Mouse (Mus musculus): ENCODE measurements around the gene Lamc2. TPM values are rescaled to one million over a fixed set of nuclear protein-coding genes. Genes with fewer than 3 reads are reported as not detected.

Gene Lamc2
- polyA plus RNA-seq, 1 experiment from 2014 or later: 1.3 TPM

- 35% methylated on average over 9 of the region's 9 CpGs for WGBS
- ATAC-seq (ENCODE audit: low FRiP score, low TSS enrichment) (no peak), DNase-seq (peak; percentile 67)
- no peaks in the 10 kb centered on the region for H3K27me3 ChIP-seq (ENCODE audit: control insufficient read depth, insufficient read depth, low read length)
- H3K36me3 ChIP-seq (ENCODE audit: control insufficient read depth, insufficient read depth, low read length): no peaks in the 10 kb centered on the region
- no peak overlapping the region for H3K27ac ChIP-seq (replicated peaks; ENCODE audit: low read depth, low read length)
- H3K4me3 ChIP-seq (replicated peaks; ENCODE audit: low read depth, low read length): no peak overlapping the region
- no peak overlapping the region for H3K4me2 ChIP-seq (ENCODE audit: low read length)
- no peak overlapping the region for H3K9ac ChIP-seq (replicated peaks; ENCODE audit: low read length)
- 0 out of 2 replicates have a peak, but pooled peaks cover 2% of the 10 kb centered on the region for H3K4me1 ChIP-seq (ENCODE audit: control insufficient read depth, insufficient read depth, low read length)
- no peaks in the 10 kb centered on the region for H3K9me3 ChIP-seq (ENCODE audit: control insufficient read depth, low read length)
These were observed 84.8 kb downstream of the Lamc2 start for GRCm38 (mm10) chr1:153101327-153101880.

DNA sequence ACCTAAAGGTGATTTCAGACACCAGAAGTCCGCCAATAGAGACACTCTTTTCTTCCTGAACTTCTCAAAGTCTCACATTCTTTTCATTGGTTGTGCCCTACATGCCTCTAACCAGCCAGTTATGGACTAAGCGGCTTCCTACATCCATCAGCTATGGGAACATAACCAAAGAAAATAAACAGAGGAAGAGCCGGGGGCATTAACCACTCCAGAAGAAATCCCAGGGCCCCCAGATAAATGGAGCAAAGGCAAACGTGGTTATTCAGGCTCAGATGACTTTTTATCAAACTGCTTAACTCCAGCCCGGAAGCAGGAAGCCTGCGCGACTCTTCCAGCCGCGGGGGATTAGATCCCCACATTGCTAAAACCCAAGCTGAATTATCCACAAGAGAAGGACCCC is 85.3 kb downstream of the Lamc2 start:
- H3K9me3 ChIP-seq (ENCODE audit: control insufficient read depth, low read length): no peaks in the 10 kb centered on the region
- DNase-seq (no peak), ATAC-seq (ENCODE audit: low FRiP score, low TSS enrichment) (no peak)
- no peak overlapping the region for H3K9ac ChIP-seq (replicated peaks; ENCODE audit: low read length)
- no peak overlapping the region for H3K4me2 ChIP-seq (ENCODE audit: low read length)
- H3K4me1 ChIP-seq (ENCODE audit: control insufficient read depth, insufficient read depth, low read length): 0 out of 2 replicates have a peak, but pooled peaks cover 4% of the 10 kb centered on the region
- no peak overlapping the region for H3K27ac ChIP-seq (replicated peaks; ENCODE audit: low read depth, low read length)
- 56% methylated on average over 9 of the region's 9 CpGs for WGBS
- no peak overlapping the region for H3K4me3 ChIP-seq (replicated peaks; ENCODE audit: low read depth, low read length)
- H3K36me3 ChIP-seq (ENCODE audit: control insufficient read depth, insufficient read depth, low read length): no peaks in the 10 kb centered on the region
- no peaks in the 10 kb centered on the region for H3K27me3 ChIP-seq (ENCODE audit: control insufficient read depth, insufficient read depth, low read length)

DNA sequence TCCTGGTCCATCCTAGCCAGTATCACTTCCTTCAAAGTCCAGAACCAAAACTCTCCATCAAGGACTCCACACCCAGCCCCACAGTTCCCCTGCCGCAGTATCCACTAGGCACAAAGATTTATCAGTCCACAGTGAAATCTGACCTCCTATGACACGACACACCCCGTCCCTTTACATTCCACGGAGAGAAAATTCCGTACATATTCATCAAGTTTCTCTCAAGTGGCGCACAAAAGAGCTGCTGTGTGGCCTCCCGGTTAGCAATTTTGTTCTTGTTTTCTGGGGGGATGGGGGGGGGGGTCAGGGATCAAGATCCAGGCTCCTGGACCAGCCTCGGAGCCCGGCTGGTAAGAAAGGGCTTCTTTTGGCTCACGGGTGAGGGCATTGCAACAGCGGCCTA is 87.7 kb downstream of the Lamc2 start:
- DNase-seq: no peak
- no peak overlapping the region for H3K9ac ChIP-seq (replicated peaks; ENCODE audit: low read length)
- H3K36me3 ChIP-seq (ENCODE audit: control insufficient read depth, insufficient read depth, low read length): no peaks in the 10 kb centered on the region
- no peak overlapping the region for H3K4me2 ChIP-seq (ENCODE audit: low read length)
- ATAC-seq (ENCODE audit: low FRiP score, low TSS enrichment): no peak
- H3K4me3 ChIP-seq (replicated peaks; ENCODE audit: low read depth, low read length): no peak overlapping the region
- no peak overlapping the region for H3K27ac ChIP-seq (replicated peaks; ENCODE audit: low read depth, low read length)
- WGBS: 34% methylated on average over 11 of the region's 11 CpGs
- H3K27me3 ChIP-seq (ENCODE audit: control insufficient read depth, insufficient read depth, low read length): no peaks in the 10 kb centered on the region
- H3K4me1 ChIP-seq (ENCODE audit: control insufficient read depth, insufficient read depth, low read length): 0 out of 2 replicates have a peak, but pooled peaks cover 4% of the 10 kb centered on the region
- H3K9me3 ChIP-seq (ENCODE audit: control insufficient read depth, low read length): no peaks in the 10 kb centered on the region

- DNase-seq: no peak
- WGBS: 90% methylated on average over 6 of the region's 6 CpGs
- no peaks in the 10 kb centered on the region for H3K27me3 ChIP-seq (ENCODE audit: control insufficient read depth, insufficient read depth, low read length)
- no peak overlapping the region for H3K9ac ChIP-seq (replicated peaks; ENCODE audit: low read length)
- no peak overlapping the region for H3K27ac ChIP-seq (replicated peaks; ENCODE audit: low read depth, low read length)
- no peaks in the 10 kb centered on the region for H3K9me3 ChIP-seq (ENCODE audit: control insufficient read depth, low read length)
- H3K36me3 ChIP-seq (ENCODE audit: control insufficient read depth, insufficient read depth, low read length): no peaks in the 10 kb centered on the region
- no peak overlapping the region for H3K4me3 ChIP-seq (replicated peaks; ENCODE audit: low read depth, low read length)
- H3K4me1 ChIP-seq (ENCODE audit: control insufficient read depth, insufficient read depth, low read length): 0 out of 2 replicates have a peak, but pooled peaks cover 4% of the 10 kb centered on the region
- ATAC-seq (ENCODE audit: low FRiP score, low TSS enrichment): no peak
- H3K4me2 ChIP-seq (ENCODE audit: low read length): no peak overlapping the region
These were observed 89.1 kb downstream of the Lamc2 start for GRCm38 (mm10) chr1:153097017-153097675.

DNA sequence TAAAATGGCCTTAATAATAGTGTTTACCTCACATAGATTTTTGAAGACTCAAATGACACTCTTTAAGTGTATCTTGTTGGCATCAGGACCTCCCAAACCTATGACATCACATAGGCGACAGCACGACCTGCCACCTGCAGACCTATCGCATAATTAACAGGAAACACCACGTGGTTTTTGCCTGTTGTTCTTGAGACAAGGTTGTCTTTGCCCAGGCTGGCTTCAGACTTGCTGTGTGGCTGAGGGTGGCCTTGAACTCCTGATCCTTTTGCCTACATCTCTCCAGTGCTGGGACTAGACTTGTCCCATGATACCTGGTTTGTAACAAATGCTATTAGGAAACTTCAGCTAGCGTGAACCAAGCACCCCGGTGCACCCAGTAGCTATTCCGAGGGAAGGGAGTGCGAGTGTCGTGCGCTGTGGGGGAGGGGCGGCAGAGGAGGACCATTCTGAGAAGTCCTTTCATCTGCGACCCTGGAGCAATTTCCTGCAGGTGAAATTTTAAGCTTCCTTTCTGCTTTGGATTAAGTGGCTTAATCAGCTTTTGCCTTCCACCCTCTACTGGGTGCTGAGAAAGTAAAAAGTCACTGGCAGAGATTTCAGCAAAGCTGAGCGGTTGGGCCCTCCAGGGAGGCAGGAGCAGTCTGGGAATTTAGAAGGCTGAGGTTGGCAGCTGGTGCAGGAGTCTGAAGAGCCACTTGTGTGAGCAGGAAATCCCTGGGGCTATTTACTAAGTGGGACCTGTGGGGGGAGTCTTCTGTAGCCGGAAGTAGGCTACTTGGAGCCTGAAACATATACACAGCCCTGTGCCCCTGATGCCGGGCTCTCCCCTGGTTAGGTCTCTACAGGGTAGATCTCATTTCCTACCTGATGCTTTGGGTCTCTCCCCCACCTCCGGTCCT is 90.2 kb downstream of the Lamc2 start:
- H3K9me3 ChIP-seq (ENCODE audit: control insufficient read depth, low read length): no peaks in the 10 kb centered on the region
- H3K4me3 ChIP-seq (replicated peaks; ENCODE audit: low read depth, low read length): no peak overlapping the region
- ATAC-seq (ENCODE audit: low FRiP score, low TSS enrichment) (no peak; the same call in 1 of the 2 replicates), DNase-seq (peak; percentile 49)
- no peaks in the 10 kb centered on the region for H3K27me3 ChIP-seq (ENCODE audit: control insufficient read depth, insufficient read depth, low read length)
- H3K27ac ChIP-seq (replicated peaks; ENCODE audit: low read depth, low read length): no peak overlapping the region
- no peaks in the 10 kb centered on the region for H3K36me3 ChIP-seq (ENCODE audit: control insufficient read depth, insufficient read depth, low read length)
- WGBS: 17% methylated on average over 16 of the region's 16 CpGs
- H3K4me1 ChIP-seq (ENCODE audit: control insufficient read depth, insufficient read depth, low read length): 0 out of 2 replicates have a peak, but pooled peaks cover 4% of the 10 kb centered on the region
- H3K4me2 ChIP-seq (ENCODE audit: low read length): no peak overlapping the region
- H3K9ac ChIP-seq (replicated peaks; ENCODE audit: low read length): no peak overlapping the region

- Histone ChIP-seq H3K36me3 (ENCODE audit: control insufficient read depth, insufficient read depth, low read length) (0 out of 2 replicates have a peak, but pooled peaks cover 4% of the 10 kb centered on the region), H3K4me3 (replicated peaks; ENCODE audit: low read depth, low read length) (no peak overlapping the region), H3K4me1 (ENCODE audit: control insufficient read depth, insufficient read depth, low read length) (0 out of 2 replicates have a peak, but pooled peaks cover 4% of the 10 kb centered on the region), H3K27me3 (ENCODE audit: control insufficient read depth, insufficient read depth, low read length) (no peaks in the 10 kb centered on the region), H3K9ac (replicated peaks; ENCODE audit: low read length) (no peak overlapping the region), H3K27ac (replicated peaks; ENCODE audit: low read depth, low read length) (no peak overlapping the region), H3K9me3 (ENCODE audit: control insufficient read depth, low read length) (no peaks in the 10 kb centered on the region), H3K4me2 (ENCODE audit: low read length) (no peak overlapping the region)
- 27% methylated on average over 6 of the region's 6 CpGs for WGBS
- DNase-seq: no peak
- no peak for ATAC-seq (ENCODE audit: low FRiP score, low TSS enrichment)
These were observed 90.9 kb downstream of the Lamc2 start for GRCm38 (mm10) chr1:153095328-153095727.

GRCm38 (mm10) chr1:153094226-153095076 is 91.8 kb downstream of the Lamc2 start:
- H3K27me3 ChIP-seq (ENCODE audit: control insufficient read depth, insufficient read depth, low read length): no peaks in the 10 kb centered on the region
- WGBS: 23% methylated on average over 12 of the region's 12 CpGs
- no peak overlapping the region for H3K27ac ChIP-seq (replicated peaks; ENCODE audit: low read depth, low read length)
- no peak overlapping the region for H3K4me3 ChIP-seq (replicated peaks; ENCODE audit: low read depth, low read length)
- no peak overlapping the region for H3K4me2 ChIP-seq (ENCODE audit: low read length)
- no peak overlapping the region for H3K9ac ChIP-seq (replicated peaks; ENCODE audit: low read length)
- H3K4me1 ChIP-seq (ENCODE audit: control insufficient read depth, insufficient read depth, low read length): 0 out of 2 replicates have a peak, but pooled peaks cover 4% of the 10 kb centered on the region
- 0 out of 2 replicates have a peak, but pooled peaks cover 4% of the 10 kb centered on the region for H3K36me3 ChIP-seq (ENCODE audit: control insufficient read depth, insufficient read depth, low read length)
- DNase-seq: no peak
- no peak for ATAC-seq (ENCODE audit: low FRiP score, low TSS enrichment)
- no peaks in the 10 kb centered on the region for H3K9me3 ChIP-seq (ENCODE audit: control insufficient read depth, low read length)

- no peak overlapping the region for H3K27ac ChIP-seq (replicated peaks; ENCODE audit: low read depth, low read length)
- H3K4me2 ChIP-seq (ENCODE audit: low read length): no peak overlapping the region
- DNase-seq (no peak), ATAC-seq (ENCODE audit: low FRiP score, low TSS enrichment) (no peak)
- H3K9ac ChIP-seq (replicated peaks; ENCODE audit: low read length): no peak overlapping the region
- no peak overlapping the region for H3K4me3 ChIP-seq (replicated peaks; ENCODE audit: low read depth, low read length)
- 0 out of 2 replicates have a peak, but pooled peaks cover 4% of the 10 kb centered on the region for H3K36me3 ChIP-seq (ENCODE audit: control insufficient read depth, insufficient read depth, low read length)
- WGBS: 63% methylated on average over 4 of the region's 4 CpGs
- no peaks in the 10 kb centered on the region for H3K27me3 ChIP-seq (ENCODE audit: control insufficient read depth, insufficient read depth, low read length)
- H3K4me1 ChIP-seq (ENCODE audit: control insufficient read depth, insufficient read depth, low read length): 0 out of 2 replicates have a peak, but pooled peaks cover 4% of the 10 kb centered on the region
- no peaks in the 10 kb centered on the region for H3K9me3 ChIP-seq (ENCODE audit: control insufficient read depth, low read length)
These were observed 92.7 kb downstream of the Lamc2 start for GRCm38 (mm10) chr1:153093581-153093980.

Data from midbrain, embryonic 14.5 days (tissue).